ENCODE assay signal across 19 mouse cellular contexts in genomic region chr7:109523304-109523703, GRCm38 (mm10). TPM values are rescaled to one million over a fixed set of nuclear protein-coding genes. Genes with fewer than 3 reads are reported as not detected.
DNase-seq lines count a peak whose midpoint lies in the region; ATAC-seq and TF ChIP-seq lines count a peak whose summit lies in the region.
"Had no signal": no experiment of that assay in that cellular context is flagged by ENCODE, and none has a peak within 500 bp of the region (broad histone marks: within the 10 kb centered on the region; RNA-seq: fewer than 3 reads in every experiment).

No protein-coding gene starts in this region.

- H3K36me3 ChIP-seq in lung, embryonic 14.5 days (ENCODE audit: insufficient read depth): peaks cover 84% of the 10 kb centered on the region
- H3K36me3 ChIP-seq in MEL (ENCODE audit: control insufficient read depth in 1 of 2, insufficient read depth in 2 of 2, low read length in 2 of 2): peaks cover 19 to 20% of the 10 kb centered on the region in 2 experiments
- peaks cover 87% of the 10 kb centered on the region for H3K36me3 ChIP-seq in liver, embryonic 13.5 days

- TF ChIP-seq EP300 in MEL (IDR thresholded peaks at IDR 0.05; ENCODE audit: low read depth in 1 of 2, low read length in 2 of 2): no peak

- no peaks in the 10 kb centered on the region for H3K9me3 ChIP-seq in lung, embryonic 14.5 days (ENCODE audit: low read depth, low read length)
- H3K9me3 ChIP-seq in MEL (replicated peaks; ENCODE audit: insufficient read depth, low read length): no peaks in the 10 kb centered on the region
- H3K9me3 ChIP-seq in liver, embryonic 13.5 days (replicated peaks): no peaks in the 10 kb centered on the region
- H3K9me3 ChIP-seq: limb, embryonic 13.5 days had no signal

- peaks cover 33% of the 10 kb centered on the region for H3K79me2 ChIP-seq in MEL (ENCODE audit: control insufficient read depth, insufficient read depth, low read length, poor library complexity)

- H3K9ac ChIP-seq in lung, embryonic 14.5 days: no peak overlapping the region
- peak overlapping the region; percentile 29; the same call in 1 of the 2 replicates for H3K9ac ChIP-seq in MEL (ENCODE audit: control insufficient read depth, low read depth, low read length, poor library complexity, severe bottlenecking)
- no peak overlapping the region for H3K9ac ChIP-seq in liver, embryonic 13.5 days
- H3K9ac ChIP-seq: limb, embryonic 13.5 days had no signal

- H3K27me3 ChIP-seq in lung, embryonic 14.5 days (ENCODE audit: insufficient read depth, low read length): no peaks in the 10 kb centered on the region
- H3K27me3 ChIP-seq in MEL (ENCODE audit: control insufficient read depth in 1 of 2, insufficient read depth in 2 of 2, low read length in 2 of 2): no peaks in the 10 kb centered on the region
- no peaks in the 10 kb centered on the region for H3K27me3 ChIP-seq in liver, embryonic 13.5 days
- H3K27me3 ChIP-seq: limb, embryonic 13.5 days had no signal

- peak overlapping the region; percentile 61; the same call in 1 of the 2 replicates for H3K27ac ChIP-seq in gastrocnemius, adult 2 months
- H3K27ac ChIP-seq in lung, embryonic 14.5 days (ENCODE audit: low read depth): no peak overlapping the region
- H3K27ac ChIP-seq in MEL (ENCODE audit: control insufficient read depth, low read depth, low read length): peak overlapping the region; percentile 25
- H3K27ac ChIP-seq in liver, embryonic 13.5 days: peak overlapping the region; percentile 74
- H3K27ac ChIP-seq: heart, adult 2 months; limb, embryonic 13.5 days had no signal

- no peak for DNase-seq in gastrocnemius, adult 2 months
- DNase-seq in gastrocnemius, postnatal 14 days: no peak
- DNase-seq in lung, embryonic 14.5 days: peak; percentile 10
- no peak for DNase-seq in lung, postnatal 10 days
- no peak for DNase-seq in MEL (ENCODE audit: low read depth, low spot score)
- DNase-seq in liver, embryonic 13.5 days: no peak
- no peak for DNase-seq in left cerebral cortex, adult 18-20 months (ENCODE audit: low spot score in 2 of 2)
- no peak for DNase-seq in lung, postnatal 25 days (ENCODE audit: low spot score)
- DNase-seq: adrenal gland, postnatal 36 days; B cell, adult 2 months; cerebellum, adult 9-11 months; embryo, embryonic 11 days; heart, adult 2 months; kidney, adult 18-20 months; kidney, postnatal 25 days; thymus, postnatal 4 days had no signal

- no peak overlapping the region for H3K4me3 ChIP-seq in gastrocnemius, adult 2 months
- no peak overlapping the region for H3K4me3 ChIP-seq in lung, embryonic 14.5 days (ENCODE audit: low read depth, low read length)
- H3K4me3 ChIP-seq in MEL (ENCODE audit: control insufficient read depth in 1 of 2, insufficient read depth in 1 of 2, low read depth in 2 of 2, low read length in 2 of 2): no peak overlapping the region
- H3K4me3 ChIP-seq in liver, embryonic 13.5 days (replicated peaks): no peak overlapping the region
- H3K4me3 ChIP-seq: heart, adult 2 months; limb, embryonic 13.5 days had no signal

- TF ChIP-seq RAD21 in MEL (IDR thresholded peaks at IDR 0.05; ENCODE audit: low read depth, low read length): no peak

- peak in 1 of 2 experiments; percentile 38; a peak in 2 of 4 replicates for TF ChIP-seq POLR2A in MEL (IDR thresholded peaks at IDR 0.05; ENCODE audit: control insufficient read depth in 1 of 2, insufficient read depth in 1 of 2, low read depth in 1 of 2, low read length in 2 of 2, poor library complexity in 1 of 2)

- intact Hi-C loops in gastrocnemius, adult 2 months (cut with DNase I): loop anchor here (10.0 kb wide), 1 partner anchor 371 kb away; no protein-coding TSS in a partner anchor
- intact Hi-C loops in gastrocnemius, postnatal 14 days (cut with DNase I; ENCODE audit: low total_unique reads): no loop called here

- 66% methylated on average over 2 of the region's 2 CpGs for WGBS in lung, embryonic 14.5 days
- WGBS in liver, embryonic 13.5 days (ENCODE audit: insufficient replicate concordance): 76% methylated on average over 2 of the region's 2 CpGs

- no peak overlapping the region for H3K4me2 ChIP-seq in lung, embryonic 14.5 days
- H3K4me2 ChIP-seq in liver, embryonic 13.5 days: 0 out of 2 replicates have a peak overlapping the region, but pooled peaks have one; percentile 86
- H3K4me2 ChIP-seq: limb, embryonic 13.5 days had no signal

- no peak for ATAC-seq in lung, embryonic 14.5 days (ENCODE audit: insufficient read depth)
- ATAC-seq in liver, embryonic 13.5 days (ENCODE audit: low read depth): no peak
- ATAC-seq: forebrain, embryonic 16.5 days had no signal

- no peak for TF ChIP-seq CTCF in gastrocnemius, adult 2 months (IDR thresholded peaks at IDR 0.05)
- TF ChIP-seq CTCF in lung, embryonic 14.5 days (IDR thresholded peaks at IDR 0.05; ENCODE audit: low read depth): no peak
- TF ChIP-seq CTCF in MEL (IDR thresholded peaks at IDR 0.05 in 2 of 3, conservative IDR thresholded peaks at IDR 0.05 in 1 of 3; ENCODE audit: control insufficient read depth in 1 of 3, insufficient read depth in 1 of 3, low read depth in 2 of 3, low read length in 3 of 3, poor library complexity in 1 of 3, severe bottlenecking in 1 of 3): no peak

- H3K4me1 ChIP-seq in lung, embryonic 14.5 days (ENCODE audit: insufficient read depth): peaks cover 8% of the 10 kb centered on the region; the same call in 1 of the 2 replicates
- H3K4me1 ChIP-seq in MEL (ENCODE audit: control insufficient read depth in 1 of 2, insufficient read depth in 2 of 2, low read length in 2 of 2): peaks cover 0 to 7% of the 10 kb centered on the region in 2 experiments; a peak in 1 of 4 replicates
- H3K4me1 ChIP-seq in liver, embryonic 13.5 days (replicated peaks): peaks cover 47% of the 10 kb centered on the region

TF ChIP-seq in MEL, 35 proteins besides CTCF, POLR2A, EP300 and RAD21:
- TF ChIP-seq MEF2A (IDR thresholded peaks at IDR 0.05; ENCODE audit: extremely low read depth, insufficient replicate concordance, low read depth, low read length, poor library complexity, severe bottlenecking) (no peak), CHD1 (IDR thresholded peaks at IDR 0.05; ENCODE audit: low read depth, low read length) (0 out of 2 replicates have a peak, but pooled peaks have one; percentile 42), HCFC1 (IDR thresholded peaks at IDR 0.05; ENCODE audit: low read depth, low read length) (no peak), ELF1 (IDR thresholded peaks at IDR 0.05; ENCODE audit: low read depth, low read length) (no peak), CHD2 (IDR thresholded peaks at IDR 0.05; ENCODE audit: low read length) (0 out of 2 replicates have a peak, but pooled peaks have one; percentile 12), USF2 (IDR thresholded peaks at IDR 0.05; ENCODE audit: borderline replicate concordance in 1 of 2, insufficient read depth in 1 of 2, low read depth in 1 of 2, low read length in 2 of 2) (no peak)

RNA-seq across cellular contexts. Expression of gene Rpl27a, which starts 4.4 kb away (rescaled TPM):
- total RNA-seq in gastrocnemius, adult 2 months (2021): 100 to 1,000 TPM in 1 of 2 experiments, 10 to 100 TPM in 1; 78.8 to 109 TPM
- total RNA-seq in gastrocnemius, postnatal 14 days (2021): 100 to 1,000 TPM; 105 to 116 TPM
- polyA plus RNA-seq in lung, embryonic 14.5 days (2014; fragmentation: Nextera tagmentation; extraction: Ambion mirVana): 157 and 166 TPM in 2 replicates
- total RNA-seq in MEL (2012; rRNA removed): 1,139 and 1,252 TPM in 2 replicates
- 100 to 1,000 TPM in 1 of 2 experiments, not detected in 1; 221 TPM for polyA plus RNA-seq in MEL (2012; ENCODE audit: insufficient read depth in 1 of 2, insufficient read length in 2 of 2, low read depth in 1 of 2, low replicate concordance in 2 of 2, missing spikeins in 1 of 2)
- polyA plus RNA-seq in liver, embryonic 13.5 days (2015; fragmentation: Nextera tagmentation; extraction: Ambion mirVana): 112 and 118 TPM in 2 replicates
- total RNA-seq in left cerebral cortex, adult 18-20 months (2021): 100 to 1,000 TPM; 147 to 150 TPM

RNA-seq across cellular contexts. Expression of gene Trim66, which starts 15.4 kb away (rescaled TPM):
- total RNA-seq in gastrocnemius, adult 2 months (2021): under 1 TPM; 0.17 to 0.23 TPM
- total RNA-seq in gastrocnemius, postnatal 14 days (2021): under 1 TPM; 0.18 to 0.20 TPM
- polyA plus RNA-seq in lung, embryonic 14.5 days (2014; fragmentation: Nextera tagmentation; extraction: Ambion mirVana): 0.04 and 0.05 TPM in 2 replicates
- not detected in 2 replicates for total RNA-seq in MEL (2012; rRNA removed)
- under 1 TPM in 1 of 2 experiments, not detected in 1; 0.01 TPM for polyA plus RNA-seq in MEL (2012; ENCODE audit: insufficient read depth in 1 of 2, insufficient read length in 2 of 2, low read depth in 1 of 2, low replicate concordance in 2 of 2, missing spikeins in 1 of 2)
- polyA plus RNA-seq in liver, embryonic 13.5 days (2015; fragmentation: Nextera tagmentation; extraction: Ambion mirVana): 0.01 TPM in 2 replicates
- 10 to 100 TPM; 21.5 TPM for total RNA-seq in left cerebral cortex, adult 18-20 months (2021)
- total RNA-seq: megakaryocyte, adult 5-6 weeks had no signal

Comparison
In these comparisons a context has a peak if more than half of its experiments do, and no peak if none do; other contexts are left out.
1. RNA of gene Trim66, which starts 15.4 kb away (total RNA-seq): 21.5 TPM in left cerebral cortex, adult 18-20 months; 0.17 to 0.23 TPM in gastrocnemius, adult 2 months, 0.18 to 0.20 TPM in gastrocnemius, postnatal 14 days and not detected in MEL; every median in the first group is over 10 times any median in the second.